Mouse (Mus musculus): ENCODE measurements around the gene Cds1. TPM values are rescaled to one million over a fixed set of nuclear protein-coding genes. Genes with fewer than 3 reads are reported as not detected.

The Cds1 gene
- polyA plus RNA-seq, 1 experiment from 2014 or later: 15.9 TPM

GRCm38 (mm10) chr5:101819844-101820243, 54.9 kb downstream of the Cds1 start:
- Histone ChIP-seq H3K9ac (no peak overlapping the region), H3K36me3 (no peaks in the 10 kb centered on the region), H3K4me2 (replicated peaks) (no peak overlapping the region), H3K4me3 (replicated peaks) (no peak overlapping the region), H3K27me3 (replicated peaks) (no peaks in the 10 kb centered on the region), H3K4me1 (replicated peaks) (peaks cover 10% of the 10 kb centered on the region; the same call in 1 of the 2 replicates), H3K27ac (no peak overlapping the region), H3K9me3 (no peaks in the 10 kb centered on the region)
- ATAC-seq: no peak
- 28% methylated on average over 7 of the region's 7 CpGs for WGBS

DNA sequence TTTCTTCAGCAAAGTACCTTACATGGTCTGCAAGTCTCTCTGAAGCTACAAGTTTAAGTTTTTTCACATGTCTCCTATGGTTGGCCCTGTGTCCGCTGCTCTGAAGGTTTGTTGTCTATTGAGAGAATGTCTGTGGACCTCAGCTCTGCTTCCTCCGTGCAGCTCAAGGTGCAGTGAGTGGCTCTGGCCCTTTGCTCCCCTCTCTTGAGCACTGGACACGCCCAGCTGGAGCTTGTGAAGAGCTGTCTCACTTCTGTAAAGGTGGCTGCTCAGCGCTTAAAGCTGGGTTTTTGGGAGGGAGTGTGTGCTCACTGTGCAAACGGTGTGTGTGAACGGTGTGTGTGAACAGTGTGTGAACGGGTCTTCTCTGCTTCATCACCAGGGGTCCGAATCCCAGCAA, 56.1 kb downstream of the Cds1 start:
- Histone ChIP-seq H3K4me1 (replicated peaks) (peaks cover 14% of the 10 kb centered on the region), H3K36me3 (no peaks in the 10 kb centered on the region), H3K27me3 (replicated peaks) (no peaks in the 10 kb centered on the region), H3K4me3 (replicated peaks) (no peak overlapping the region), H3K9ac (no peak overlapping the region), H3K9me3 (no peaks in the 10 kb centered on the region), H3K27ac (peak overlapping the region; percentile 46; the same call in 1 of the 2 replicates), H3K4me2 (replicated peaks) (no peak overlapping the region)
- peak; percentile 73 for ATAC-seq
- WGBS: 64% methylated on average over 8 of the region's 8 CpGs

- no peak overlapping the region for H3K4me3 ChIP-seq (replicated peaks)
- H3K4me1 ChIP-seq (replicated peaks): peaks cover 19% of the 10 kb centered on the region
- H3K27ac ChIP-seq: peak overlapping the region; percentile 46; the same call in 1 of the 2 replicates
- no peak overlapping the region for H3K4me2 ChIP-seq (replicated peaks)
- peak; percentile 67 for ATAC-seq
- H3K27me3 ChIP-seq (replicated peaks): no peaks in the 10 kb centered on the region
- H3K36me3 ChIP-seq: no peaks in the 10 kb centered on the region
- 57% methylated on average over 17 of the region's 17 CpGs for WGBS
- H3K9ac ChIP-seq: no peak overlapping the region
- H3K9me3 ChIP-seq: no peaks in the 10 kb centered on the region
These were observed 56.8 kb downstream of the Cds1 start for GRCm38 (mm10) chr5:101821491-101822310.

DNA sequence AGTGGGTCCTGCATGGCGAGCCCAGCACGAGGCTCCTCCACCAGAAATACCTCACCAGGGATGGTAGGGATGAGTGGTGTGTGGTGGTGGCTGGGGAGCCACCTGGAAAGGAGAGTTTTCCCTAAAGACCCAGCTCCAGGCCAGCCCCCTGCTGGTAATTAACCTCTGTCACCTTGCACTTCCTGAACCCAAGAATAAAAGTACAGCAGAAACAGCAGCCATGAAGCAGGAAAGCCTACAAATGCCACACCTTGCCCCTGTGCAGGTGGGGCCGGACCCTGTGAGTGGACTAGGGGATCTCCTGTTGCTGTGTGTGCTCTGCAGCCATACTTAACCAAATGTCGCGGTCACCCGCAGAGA, 57.4 kb downstream of the Cds1 start:
- no peaks in the 10 kb centered on the region for H3K36me3 ChIP-seq
- no peaks in the 10 kb centered on the region for H3K9me3 ChIP-seq
- H3K27ac ChIP-seq: no peak overlapping the region
- no peak overlapping the region for H3K9ac ChIP-seq
- H3K4me3 ChIP-seq (replicated peaks): no peak overlapping the region
- no peaks in the 10 kb centered on the region for H3K27me3 ChIP-seq (replicated peaks)
- H3K4me1 ChIP-seq (replicated peaks): peaks cover 24% of the 10 kb centered on the region
- ATAC-seq: no peak
- no peak overlapping the region for H3K4me2 ChIP-seq (replicated peaks)
- WGBS: 49% methylated on average over 6 of the region's 6 CpGs

- no peak for ATAC-seq
- WGBS: 41% methylated on average over 13 of the region's 13 CpGs
These were observed 60.4 kb downstream of the Cds1 start for GRCm38 (mm10) chr5:101825111-101825911.

GRCm38 (mm10) chr5:101826531-101826970, 61.6 kb downstream of the Cds1 start:
- ATAC-seq: peak; percentile 65
- H3K9ac ChIP-seq: no peak overlapping the region
- no peaks in the 10 kb centered on the region for H3K36me3 ChIP-seq
- H3K27me3 ChIP-seq (replicated peaks): no peaks in the 10 kb centered on the region
- H3K4me1 ChIP-seq (replicated peaks): peaks cover 16% of the 10 kb centered on the region
- H3K4me2 ChIP-seq (replicated peaks): peak overlapping the region; percentile 61
- WGBS: 6% methylated on average over 15 of the region's 15 CpGs
- peak overlapping the region; percentile 52; the same call in 1 of the 2 replicates for H3K27ac ChIP-seq
- no peaks in the 10 kb centered on the region for H3K9me3 ChIP-seq
- H3K4me3 ChIP-seq (replicated peaks): 0 out of 2 replicates have a peak overlapping the region, but pooled peaks have one; percentile 16

More at GRCm38 (mm10) chr5:101825111-101825911, 60.4 kb downstream of the Cds1 start:
- Histone ChIP-seq H3K27ac (no peak overlapping the region), H3K9ac (no peak overlapping the region), H3K9me3 (no peaks in the 10 kb centered on the region), H3K4me1 (replicated peaks) (peaks cover 26% of the 10 kb centered on the region), H3K36me3 (no peaks in the 10 kb centered on the region), H3K4me3 (replicated peaks) (no peak overlapping the region), H3K4me2 (replicated peaks) (no peak overlapping the region), H3K27me3 (replicated peaks) (no peaks in the 10 kb centered on the region)

DNA sequence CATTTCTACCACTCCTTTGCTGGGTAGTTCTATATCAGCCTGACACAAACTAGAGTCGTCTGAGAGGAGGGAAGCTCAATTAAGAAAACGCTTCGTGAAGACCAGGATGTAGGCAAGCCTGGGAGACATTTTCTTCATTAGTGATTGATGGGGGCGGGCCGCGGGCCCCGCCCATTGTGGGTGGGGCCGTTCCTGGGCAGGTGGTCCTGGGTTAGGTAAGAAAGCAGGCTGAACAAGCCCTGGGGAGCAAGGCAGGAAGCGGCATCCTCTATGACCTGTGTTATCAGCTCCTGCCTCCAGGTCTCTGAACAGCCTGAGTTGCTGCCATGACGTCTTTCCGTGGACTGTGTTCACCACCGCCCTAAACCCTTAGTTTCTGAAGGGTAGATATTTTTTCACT, 62.5 kb downstream of the Cds1 start:
- peak overlapping the region; percentile 61; the same call in 1 of the 2 replicates for H3K4me2 ChIP-seq (replicated peaks)
- no peaks in the 10 kb centered on the region for H3K9me3 ChIP-seq
- ATAC-seq: 0 out of 2 replicates have a peak, but pooled peaks have one; percentile 7
- no peak overlapping the region for H3K27ac ChIP-seq
- no peak overlapping the region for H3K4me3 ChIP-seq (replicated peaks)
- H3K27me3 ChIP-seq (replicated peaks): no peaks in the 10 kb centered on the region
- WGBS: 28% methylated on average over 12 of the region's 12 CpGs
- H3K9ac ChIP-seq: no peak overlapping the region
- peaks cover 16% of the 10 kb centered on the region for H3K4me1 ChIP-seq (replicated peaks)
- H3K36me3 ChIP-seq: no peaks in the 10 kb centered on the region

DNA sequence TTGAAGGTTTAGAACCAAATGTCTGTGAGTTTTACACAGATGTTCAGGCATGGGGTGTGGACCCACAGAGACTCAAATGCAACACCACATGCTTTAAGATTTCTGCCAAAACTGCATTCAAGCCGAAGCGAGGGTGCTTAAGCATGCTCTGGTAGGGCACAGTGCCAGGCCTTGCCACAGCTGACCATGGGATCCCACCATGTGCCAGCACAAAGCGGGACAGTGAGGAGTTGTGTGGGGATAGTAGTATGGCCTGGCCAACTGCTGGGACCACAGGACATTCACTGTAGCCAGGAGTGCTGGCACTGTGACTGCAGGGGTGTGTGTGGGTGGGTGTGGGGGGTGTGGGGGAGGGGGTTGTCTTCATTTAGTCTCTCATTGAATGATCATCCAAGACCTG, 64.0 kb downstream of the Cds1 start:
- Histone ChIP-seq H3K9me3 (no peaks in the 10 kb centered on the region), H3K36me3 (0 out of 2 replicates have a peak, but pooled peaks cover 3% of the 10 kb centered on the region), H3K4me1 (replicated peaks) (peaks cover 16% of the 10 kb centered on the region), H3K27me3 (replicated peaks) (no peaks in the 10 kb centered on the region), H3K4me3 (replicated peaks) (no peak overlapping the region), H3K27ac (no peak overlapping the region), H3K9ac (no peak overlapping the region), H3K4me2 (replicated peaks) (no peak overlapping the region)
- no peak for ATAC-seq
- 91% methylated on average over 3 of the region's 3 CpGs for WGBS

GRCm38 (mm10) chr5:101830180-101830579, 65.2 kb downstream of the Cds1 start:
- Histone ChIP-seq H3K4me3 (replicated peaks) (no peak overlapping the region), H3K27me3 (replicated peaks) (no peaks in the 10 kb centered on the region), H3K4me2 (replicated peaks) (no peak overlapping the region; the same call in 1 of the 2 replicates), H3K9ac (no peak overlapping the region), H3K4me1 (replicated peaks) (peaks cover 15% of the 10 kb centered on the region), H3K36me3 (0 out of 2 replicates have a peak, but pooled peaks cover 7% of the 10 kb centered on the region), H3K27ac (0 out of 2 replicates have a peak overlapping the region, but pooled peaks have one; percentile 27), H3K9me3 (no peaks in the 10 kb centered on the region)
- peak; percentile 72 for ATAC-seq
- 62% methylated on average over 8 of the region's 8 CpGs for WGBS

GRCm38 (mm10) chr5:101832042-101832441, 67.1 kb downstream of the Cds1 start:
- Histone ChIP-seq H3K36me3 (peaks cover 15% of the 10 kb centered on the region), H3K4me1 (replicated peaks) (peaks cover 4% of the 10 kb centered on the region; the same call in 1 of the 2 replicates), H3K27me3 (replicated peaks) (no peaks in the 10 kb centered on the region), H3K4me3 (replicated peaks) (no peak overlapping the region), H3K4me2 (replicated peaks) (no peak overlapping the region), H3K9me3 (no peaks in the 10 kb centered on the region), H3K9ac (no peak overlapping the region), H3K27ac (no peak overlapping the region)
- ATAC-seq: no peak
- 93% methylated on average over 6 of the region's 6 CpGs for WGBS

DNA sequence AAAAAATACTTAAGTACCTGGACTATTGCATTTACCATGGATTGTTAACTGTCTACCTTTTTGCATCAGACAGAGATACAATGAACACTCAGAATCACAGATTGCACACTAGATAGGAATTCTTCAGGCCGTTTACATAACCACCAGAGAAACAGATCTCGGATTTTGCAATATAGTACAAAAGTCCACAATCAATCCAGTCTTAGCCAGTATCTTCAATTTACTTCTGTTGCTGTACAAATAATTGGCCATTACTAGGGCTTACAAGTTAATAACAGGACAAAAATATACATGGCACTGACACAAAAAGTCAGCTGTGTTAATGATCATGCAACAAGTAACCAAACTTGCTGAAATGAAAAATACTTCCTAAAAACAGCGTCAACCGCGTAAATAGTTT, 68.1 kb downstream of the Cds1 start:
- Histone ChIP-seq H3K9ac (no peak overlapping the region), H3K4me1 (replicated peaks) (no peaks in the 10 kb centered on the region), H3K9me3 (no peaks in the 10 kb centered on the region), H3K4me2 (replicated peaks) (no peak overlapping the region), H3K27me3 (replicated peaks) (no peaks in the 10 kb centered on the region), H3K4me3 (replicated peaks) (no peak overlapping the region), H3K36me3 (peaks cover 20% of the 10 kb centered on the region), H3K27ac (no peak overlapping the region)
- no peak for ATAC-seq
- WGBS: 87% methylated on average over 5 of the region's 5 CpGs

DNA sequence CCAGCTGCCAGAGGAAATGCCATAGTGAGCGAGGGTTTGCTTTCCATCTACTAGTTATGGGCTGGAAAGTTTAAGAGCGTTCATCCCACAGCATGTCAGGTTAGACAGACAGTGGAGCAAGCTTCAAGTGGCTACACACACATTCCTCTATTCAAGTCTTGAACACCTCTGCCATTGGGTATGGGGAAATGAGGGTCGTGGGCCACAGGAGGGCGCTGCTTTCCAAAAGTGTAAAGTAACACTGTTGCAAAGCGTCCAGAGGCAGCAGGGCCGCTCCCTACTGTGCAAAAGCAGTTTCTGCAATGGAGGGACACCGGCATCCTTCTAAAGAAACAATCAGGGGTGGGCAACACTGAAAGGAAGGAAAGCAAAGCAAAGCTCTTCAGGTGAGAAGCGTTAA, 68.9 kb downstream of the Cds1 start:
- Histone ChIP-seq H3K27ac (no peak overlapping the region), H3K9ac (no peak overlapping the region), H3K4me3 (replicated peaks) (no peak overlapping the region), H3K4me2 (replicated peaks) (no peak overlapping the region), H3K36me3 (peaks cover 23% of the 10 kb centered on the region), H3K27me3 (replicated peaks) (no peaks in the 10 kb centered on the region), H3K4me1 (replicated peaks) (no peaks in the 10 kb centered on the region), H3K9me3 (no peaks in the 10 kb centered on the region)
- WGBS: 74% methylated on average over 8 of the region's 8 CpGs
- no peak for ATAC-seq

Measured in intestine, embryonic 15.5 days (tissue).